Mouse (Mus musculus): Measurements from ENCODE around the gene Slc25a38. TPM values are rescaled to one million over a fixed set of nuclear protein-coding genes. Genes with fewer than 3 reads are reported as not detected.
A peak's percentile ranks its signal among the peaks of the same experiment; 100 is the strongest.

Slc25a38 gene
- polyA plus RNA-seq, 2 experiments = 26.0 to 31.9 TPM

DNA sequence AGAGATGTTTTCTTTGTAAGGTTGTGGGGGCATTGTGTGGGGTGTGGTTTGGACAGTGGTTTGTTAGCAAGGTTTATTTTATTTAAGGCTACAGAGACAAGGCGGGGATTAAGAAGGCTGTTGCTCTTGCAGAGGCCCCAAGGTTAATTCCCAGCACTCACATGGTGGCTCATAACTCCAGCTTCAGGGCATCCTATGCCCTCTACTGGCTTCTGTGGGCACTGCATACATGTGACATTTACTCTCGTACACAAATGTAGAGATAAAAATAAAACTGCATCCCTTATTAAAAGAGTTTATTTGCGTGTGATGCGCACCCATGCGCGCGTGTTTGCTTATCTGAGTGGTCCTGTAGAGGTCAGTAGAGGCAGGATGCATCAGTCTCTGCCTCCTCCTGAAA lies 21.0 kb upstream of the Slc25a38 start:
- no peak for TF ChIP-seq POLR2A (IDR thresholded peaks at IDR 0.05; ENCODE audit: borderline replicate concordance, extremely low read depth, insufficient read depth, insufficient read length)
- WGBS = 85% methylated on average over 7 of the region's 7 CpGs

GRCm38 (mm10) chr9:120091086-120091485 lies 19.1 kb upstream of the Slc25a38 start:
- Histone ChIP-seq H3K36me3 (ENCODE audit: control insufficient read depth, insufficient read depth, low read length) (no peaks in the 10 kb centered on the region), H3K27me3 (ENCODE audit: control insufficient read depth, insufficient read depth, low read length) (no peaks in the 10 kb centered on the region), H3K9me3 (ENCODE audit: control insufficient read depth, low read length) (no peaks in the 10 kb centered on the region), H3K9ac (ENCODE audit: low read depth, low read length, severe bottlenecking) (no peak overlapping the region), H3K27ac (replicated peaks; ENCODE audit: low read depth, low read length) (no peak overlapping the region), H3K4me2 (replicated peaks; ENCODE audit: low read depth, low read length, severe bottlenecking) (no peak overlapping the region), H3K4me1 (ENCODE audit: control insufficient read depth, insufficient read depth, low read length) (no peaks in the 10 kb centered on the region), H3K4me3 (replicated peaks; ENCODE audit: low read length) (no peak overlapping the region)
- WGBS = 84% methylated on average over 10 of the region's 10 CpGs
- no peak for TF ChIP-seq POLR2A (IDR thresholded peaks at IDR 0.05; ENCODE audit: borderline replicate concordance, extremely low read depth, insufficient read depth, insufficient read length)
- no peak for ATAC-seq (ENCODE audit: low FRiP score, low read depth)
- no peak for DNase-seq (ENCODE audit: low spot score)

More for the DNA sequence above, 21.0 kb upstream of the Slc25a38 start:
- Histone ChIP-seq H3K4me1 (ENCODE audit: control insufficient read depth, insufficient read depth, low read length) (no peaks in the 10 kb centered on the region), H3K36me3 (ENCODE audit: control insufficient read depth, insufficient read depth, low read length) (no peaks in the 10 kb centered on the region), H3K27ac (replicated peaks; ENCODE audit: low read depth, low read length) (no peak overlapping the region), H3K9me3 (ENCODE audit: control insufficient read depth, low read length) (no peaks in the 10 kb centered on the region), H3K4me2 (replicated peaks; ENCODE audit: low read depth, low read length, severe bottlenecking) (no peak overlapping the region), H3K27me3 (ENCODE audit: control insufficient read depth, insufficient read depth, low read length) (no peaks in the 10 kb centered on the region), H3K9ac (ENCODE audit: low read depth, low read length, severe bottlenecking) (no peak overlapping the region), H3K4me3 (replicated peaks; ENCODE audit: low read length) (no peak overlapping the region)
- DNase-seq (ENCODE audit: low spot score) (no peak), ATAC-seq (ENCODE audit: low FRiP score, low read depth) (no peak)

DNA sequence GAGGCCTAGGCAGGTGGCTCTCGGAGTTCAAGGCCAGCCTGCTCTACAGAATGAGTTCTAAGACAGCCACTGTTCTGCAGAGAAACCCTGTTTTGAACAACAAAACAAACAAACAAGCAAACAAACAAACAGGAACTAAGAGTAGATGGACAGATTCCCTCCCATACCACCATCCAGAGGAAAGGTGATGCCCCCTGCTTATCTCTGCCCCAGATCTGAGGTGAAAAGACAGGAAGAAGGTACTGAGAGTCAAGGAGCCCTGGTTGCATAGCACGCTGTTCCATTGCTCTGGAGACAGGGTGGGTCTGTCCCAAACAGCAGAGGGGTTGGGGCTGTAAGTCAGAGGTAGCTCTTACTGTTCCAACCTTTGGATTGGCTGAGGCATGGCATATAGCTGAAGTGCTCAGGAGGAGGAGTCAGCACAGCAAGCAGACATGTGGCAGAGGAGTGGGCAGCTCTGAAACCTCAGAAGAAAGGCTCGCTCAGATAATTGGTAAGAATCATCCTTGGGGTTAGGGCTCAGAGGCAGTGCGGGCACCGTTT lies 18.4 kb upstream of the Slc25a38 start, which contains the start of gene Ccr8:
Gene Ccr8, plus strand, starts transcription at position 419 of the 543 bp plus-strand sequence.
- Histone ChIP-seq H3K9ac (ENCODE audit: low read depth, low read length, severe bottlenecking) (no peak within 1 kb of the TSS), H3K9me3 (ENCODE audit: control insufficient read depth, low read length) (no peaks in the 10 kb centered on the region), H3K4me3 (replicated peaks; ENCODE audit: low read length) (no peak within 1 kb of the TSS), H3K27ac (replicated peaks; ENCODE audit: low read depth, low read length) (no peak within 1 kb of the TSS), H3K4me1 (ENCODE audit: control insufficient read depth, insufficient read depth, low read length) (no peaks in the 10 kb centered on the region), H3K27me3 (ENCODE audit: control insufficient read depth, insufficient read depth, low read length) (no peaks in the 10 kb centered on the region), H3K36me3 (ENCODE audit: control insufficient read depth, insufficient read depth, low read length) (no peaks in the 10 kb centered on the region), H3K4me2 (replicated peaks; ENCODE audit: low read depth, low read length, severe bottlenecking) (no peak within 1 kb of the TSS)
- DNase-seq (ENCODE audit: low spot score) (no peak), ATAC-seq (ENCODE audit: low FRiP score, low read depth) (no peak)
- 75% methylated on average over 5 of the region's 5 CpGs for WGBS
- TF ChIP-seq POLR2A (IDR thresholded peaks at IDR 0.05; ENCODE audit: borderline replicate concordance, extremely low read depth, insufficient read depth, insufficient read length) = no peak

DNA sequence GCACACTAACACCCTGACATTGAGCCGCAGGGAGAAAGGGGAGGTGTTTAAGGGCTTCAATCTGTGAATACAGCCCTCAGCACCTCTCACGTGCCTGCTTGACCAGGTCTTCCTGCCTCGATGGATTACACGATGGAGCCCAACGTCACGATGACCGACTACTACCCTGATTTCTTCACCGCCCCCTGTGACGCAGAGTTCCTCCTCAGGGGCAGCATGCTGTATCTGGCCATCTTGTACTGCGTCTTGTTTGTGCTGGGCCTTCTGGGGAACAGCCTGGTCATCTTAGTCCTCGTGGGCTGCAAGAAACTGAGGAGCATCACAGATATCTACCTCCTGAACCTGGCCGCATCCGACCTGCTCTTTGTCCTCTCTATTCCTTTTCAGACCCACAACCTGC lies 16.5 kb upstream of the Slc25a38 start:
- no peaks in the 10 kb centered on the region for H3K4me1 ChIP-seq (ENCODE audit: control insufficient read depth, insufficient read depth, low read length)
- H3K27me3 ChIP-seq (ENCODE audit: control insufficient read depth, insufficient read depth, low read length) = no peaks in the 10 kb centered on the region
- ATAC-seq (ENCODE audit: low FRiP score, low read depth) = no peak
- H3K4me3 ChIP-seq (replicated peaks; ENCODE audit: low read length) = no peak overlapping the region
- H3K9ac ChIP-seq (ENCODE audit: low read depth, low read length, severe bottlenecking) = no peak overlapping the region
- H3K9me3 ChIP-seq (ENCODE audit: control insufficient read depth, low read length) = no peaks in the 10 kb centered on the region
- no peaks in the 10 kb centered on the region for H3K36me3 ChIP-seq (ENCODE audit: control insufficient read depth, insufficient read depth, low read length)
- no peak for DNase-seq (ENCODE audit: low spot score)
- H3K4me2 ChIP-seq (replicated peaks; ENCODE audit: low read depth, low read length, severe bottlenecking) = no peak overlapping the region
- H3K27ac ChIP-seq (replicated peaks; ENCODE audit: low read depth, low read length) = no peak overlapping the region
- no peak for TF ChIP-seq POLR2A (IDR thresholded peaks at IDR 0.05; ENCODE audit: borderline replicate concordance, extremely low read depth, insufficient read depth, insufficient read length)
- 90% methylated on average over 13 of the region's 13 CpGs for WGBS

DNA sequence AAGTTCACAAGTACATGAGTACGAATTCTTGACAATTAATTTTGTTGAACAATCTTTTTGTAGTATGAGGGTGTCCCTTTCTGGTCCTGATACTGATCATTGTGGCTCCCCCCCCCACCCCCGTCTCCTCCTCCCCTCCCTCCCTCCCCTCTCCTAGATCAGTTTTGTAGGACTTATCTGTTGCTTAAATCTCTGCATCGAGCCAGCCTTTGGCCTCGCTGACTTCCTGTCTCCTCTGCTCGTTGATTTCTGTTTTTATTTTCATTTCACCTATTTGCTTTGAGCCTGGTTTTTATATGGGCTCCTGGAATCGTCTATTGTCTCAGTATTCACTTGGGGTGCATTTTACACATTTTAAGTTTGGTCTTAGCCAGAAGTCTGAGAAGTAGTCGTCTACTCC lies 14.3 kb upstream of the Slc25a38 start:
- H3K4me1 ChIP-seq (ENCODE audit: control insufficient read depth, insufficient read depth, low read length) = no peaks in the 10 kb centered on the region
- H3K36me3 ChIP-seq (ENCODE audit: control insufficient read depth, insufficient read depth, low read length) = no peaks in the 10 kb centered on the region
- no peak for TF ChIP-seq POLR2A (IDR thresholded peaks at IDR 0.05; ENCODE audit: borderline replicate concordance, extremely low read depth, insufficient read depth, insufficient read length)
- no peak overlapping the region for H3K4me2 ChIP-seq (replicated peaks; ENCODE audit: low read depth, low read length, severe bottlenecking)
- H3K4me3 ChIP-seq (replicated peaks; ENCODE audit: low read length) = no peak overlapping the region
- WGBS = 67% methylated on average over 7 of the region's 7 CpGs
- DNase-seq (ENCODE audit: low spot score) = no peak
- H3K27ac ChIP-seq (replicated peaks; ENCODE audit: low read depth, low read length) = no peak overlapping the region
- no peaks in the 10 kb centered on the region for H3K27me3 ChIP-seq (ENCODE audit: control insufficient read depth, insufficient read depth, low read length)
- no peak for ATAC-seq (ENCODE audit: low FRiP score, low read depth)
- H3K9me3 ChIP-seq (ENCODE audit: control insufficient read depth, low read length) = no peaks in the 10 kb centered on the region
- H3K9ac ChIP-seq (ENCODE audit: low read depth, low read length, severe bottlenecking) = no peak overlapping the region

GRCm38 (mm10) chr9:120098682-120099081 lies 11.5 kb upstream of the Slc25a38 start:
- no peak overlapping the region for H3K4me2 ChIP-seq (replicated peaks; ENCODE audit: low read depth, low read length, severe bottlenecking)
- WGBS = 25% methylated on average over 7 of the region's 7 CpGs
- no peaks in the 10 kb centered on the region for H3K36me3 ChIP-seq (ENCODE audit: control insufficient read depth, insufficient read depth, low read length)
- no peaks in the 10 kb centered on the region for H3K4me1 ChIP-seq (ENCODE audit: control insufficient read depth, insufficient read depth, low read length)
- H3K4me3 ChIP-seq (replicated peaks; ENCODE audit: low read length) = no peak overlapping the region
- ATAC-seq (ENCODE audit: low FRiP score, low read depth) = no peak
- no peak overlapping the region for H3K9ac ChIP-seq (ENCODE audit: low read depth, low read length, severe bottlenecking)
- H3K27me3 ChIP-seq (ENCODE audit: control insufficient read depth, insufficient read depth, low read length) = no peaks in the 10 kb centered on the region
- peak; percentile 87 for DNase-seq (ENCODE audit: low spot score)
- no peak for TF ChIP-seq POLR2A (IDR thresholded peaks at IDR 0.05; ENCODE audit: borderline replicate concordance, extremely low read depth, insufficient read depth, insufficient read length)
- H3K9me3 ChIP-seq (ENCODE audit: control insufficient read depth, low read length) = no peaks in the 10 kb centered on the region
- H3K27ac ChIP-seq (replicated peaks; ENCODE audit: low read depth, low read length) = no peak overlapping the region

Measured in limb, embryonic 14.5 days (tissue).